Mouse (Mus musculus) liver, embryonic 12.5 days (tissue): ENCODE measurements around the gene Aknad1. TPM values are rescaled to one million over a fixed set of nuclear protein-coding genes. Genes with fewer than 3 reads are reported as not detected.

Source experiments
- ATAC-seq: fragments of 200-750 bp; cut with Nextera tagmentation; 2 replicates; pipeline ENCODE4 v1.8.0; 2017; ENCODE audit warnings: moderate number of reproducible peaks, mild to moderate bottlenecking, moderate library complexity
- H3K27ac ChIP-seq: fragments of 300-500 bp; sonication (generic); 2 replicates; pipeline ENCODE4 v1.5.1; 2016; ENCODE audit warnings: mild to moderate bottlenecking
- H3K27me3 ChIP-seq: fragments of 300-500 bp; sonication (generic); replicated peaks from 2 replicates; pipeline ENCODE4 v1.6.1; 2016; ENCODE audit warnings: mild to moderate bottlenecking, moderate library complexity
- H3K36me3 ChIP-seq: fragments of 300-500 bp; sonication (generic); 2 replicates; pipeline ENCODE4 v1.6.1; 2016; ENCODE audit warnings: mild to moderate bottlenecking, moderate library complexity
- H3K4me1 ChIP-seq: fragments of 300-500 bp; sonication (generic); 2 replicates; pipeline ENCODE4 v1.6.1; 2016
- H3K4me2 ChIP-seq: fragments of 300-500 bp; sonication (generic); 2 replicates; pipeline ENCODE4 v1.6.1; 2016; ENCODE audit warnings: mild to moderate bottlenecking, moderate library complexity
- H3K4me3 ChIP-seq: fragments of 300-500 bp; sonication (generic); 2 replicates; pipeline ENCODE4 v1.5.1; 2016; ENCODE audit warnings: mild to moderate bottlenecking, moderate library complexity
- H3K9ac ChIP-seq: fragments of 300-500 bp; sonication (generic); 2 replicates; pipeline ENCODE4 v1.6.1; 2016; ENCODE audit warnings: mild to moderate bottlenecking, moderate library complexity
- H3K9me3 ChIP-seq: fragments of 300-500 bp; sonication (generic); replicated peaks from 2 replicates; pipeline ENCODE4 v1.6.1; 2016; ENCODE audit warnings: mild to moderate bottlenecking, moderate library complexity
- WGBS: fragments of 180-500 bp; shearing (Covaris S2); methylation state at CpG from one replicate; pipeline ENCODE4 v1.1.7; 2016; ENCODE audit not compliant: insufficient replicate concordance; 5-methylcytosine and 5-hydroxymethylcytosine counted together
- polyA plus RNA-seq: library from polyadenylated mRNA; unstranded; fragments of >200 nt; fragmentation: Nextera tagmentation; extraction: Ambion mirVana; gene quantifications from 2 replicates; pipeline ENCODE4 v1.2.1, GENCODE M21; 2016

Aknad1 gene
- polyA plus RNA-seq, 1 experiment from 2014 or later, result 0.37 TPM

- peak; percentile 55 for ATAC-seq
- no peak overlapping the region for H3K9ac ChIP-seq
- peaks cover 65% of the 10 kb centered on the region for H3K4me1 ChIP-seq
- H3K4me3 ChIP-seq, result no peak overlapping the region
- no peaks in the 10 kb centered on the region for H3K36me3 ChIP-seq
- no peaks in the 10 kb centered on the region for H3K9me3 ChIP-seq
- 48% methylated on average over 1 of the region's 1 CpGs for WGBS
- H3K4me2 ChIP-seq, result peak overlapping the region; percentile 45
- H3K27me3 ChIP-seq, result 0 out of 2 replicates have a peak, but pooled peaks cover 10% of the 10 kb centered on the region
- H3K27ac ChIP-seq, result peak overlapping the region; percentile 66
Observed at GRCm38 (mm10) chr3:108754541-108754940, 15.1 kb downstream of the Aknad1 start.

DNA sequence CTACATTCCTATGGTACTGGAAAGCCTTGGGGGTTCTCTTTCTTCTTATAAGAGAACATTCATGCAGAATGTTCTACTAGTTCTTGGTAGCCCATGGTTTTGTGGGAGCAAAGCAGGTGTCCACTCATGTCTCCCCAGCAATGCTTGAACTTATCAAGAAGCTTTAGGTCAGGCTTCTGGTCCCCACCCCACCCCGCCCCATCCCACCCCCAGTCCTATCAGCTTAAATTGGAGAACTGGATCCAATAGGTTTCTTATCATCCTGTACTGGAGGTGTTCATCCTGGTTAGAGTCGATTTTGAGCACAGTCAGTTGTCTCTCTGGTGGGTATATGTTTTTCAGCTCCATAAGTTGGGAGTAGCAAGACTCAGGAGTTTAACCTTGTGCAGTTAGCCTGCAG is 16.1 kb downstream of the Aknad1 start:
- peak; percentile 71 for ATAC-seq
- peak overlapping the region; percentile 66 for H3K27ac ChIP-seq
- peaks cover 56% of the 10 kb centered on the region for H3K4me1 ChIP-seq
- WGBS, result 27% methylated on average over 2 of the region's 2 CpGs
- no peaks in the 10 kb centered on the region for H3K36me3 ChIP-seq
- peak overlapping the region; percentile 45 for H3K4me2 ChIP-seq
- H3K9me3 ChIP-seq, result no peaks in the 10 kb centered on the region
- no peak overlapping the region for H3K4me3 ChIP-seq
- H3K9ac ChIP-seq, result no peak overlapping the region
- H3K27me3 ChIP-seq, result 0 out of 2 replicates have a peak, but pooled peaks cover 10% of the 10 kb centered on the region

DNA sequence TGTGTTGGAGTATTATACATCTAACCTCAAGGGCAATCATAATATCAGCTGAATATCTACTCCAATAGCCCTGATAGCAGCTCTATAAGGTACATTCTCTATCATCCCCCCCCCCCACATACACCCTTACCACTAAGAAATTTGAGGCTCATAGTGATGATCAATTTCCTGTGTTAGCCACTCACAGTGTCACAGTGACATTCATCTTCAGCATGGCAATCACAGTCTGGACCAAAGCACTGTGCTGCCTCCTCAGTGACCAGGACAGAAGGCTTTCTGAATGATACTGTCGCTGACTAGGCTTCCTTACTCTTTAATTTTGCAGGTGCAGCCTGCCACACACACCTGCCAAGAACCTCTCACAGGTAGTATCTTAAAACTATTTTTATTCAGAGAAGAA is 16.7 kb downstream of the Aknad1 start:
- Histone ChIP-seq H3K27me3 (0 out of 2 replicates have a peak, but pooled peaks cover 10% of the 10 kb centered on the region), H3K4me1 (peaks cover 50% of the 10 kb centered on the region), H3K9ac (no peak overlapping the region), H3K9me3 (no peaks in the 10 kb centered on the region), H3K36me3 (no peaks in the 10 kb centered on the region), H3K27ac (peak overlapping the region; percentile 66), H3K4me3 (no peak overlapping the region), H3K4me2 (peak overlapping the region; percentile 45)
- WGBS, result 62% methylated on average over 1 of the region's 1 CpGs
- no peak for ATAC-seq

DNA sequence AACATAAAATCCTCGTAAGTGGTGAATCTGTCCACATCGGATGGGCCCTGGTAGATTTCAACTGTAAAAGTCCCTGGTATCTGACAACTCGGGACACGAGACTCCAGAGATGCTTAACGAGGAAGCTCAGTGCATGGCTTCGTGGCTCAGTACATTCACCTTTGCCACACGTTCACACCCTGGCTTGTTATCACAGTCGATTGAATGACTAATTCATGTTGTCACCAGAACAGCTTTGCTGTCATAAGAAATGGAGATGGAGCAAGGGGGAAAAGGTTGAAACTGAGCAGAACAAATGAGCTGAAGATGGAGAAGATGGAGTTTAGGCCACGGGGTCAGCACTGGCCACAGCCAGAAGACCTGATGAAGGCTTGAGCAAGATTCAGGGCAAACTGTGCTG is 18.1 kb downstream of the Aknad1 start:
- H3K4me1 ChIP-seq, result peaks cover 36% of the 10 kb centered on the region
- whole genome bisulfite sequencing, result 70% methylated on average over 9 of the region's 9 CpGs
- H3K9ac ChIP-seq, result no peak overlapping the region
- H3K27me3 ChIP-seq, result peaks cover 15% of the 10 kb centered on the region
- H3K4me3 ChIP-seq, result no peak overlapping the region
- ATAC-seq, result no peak
- H3K9me3 ChIP-seq, result no peaks in the 10 kb centered on the region
- no peak overlapping the region for H3K27ac ChIP-seq
- no peak overlapping the region for H3K4me2 ChIP-seq
- H3K36me3 ChIP-seq, result no peaks in the 10 kb centered on the region

GRCm38 (mm10) chr3:108759566-108760420 is 20.3 kb downstream of the Aknad1 start:
- H3K36me3 ChIP-seq, result no peaks in the 10 kb centered on the region
- no peak overlapping the region for H3K4me3 ChIP-seq
- no peaks in the 10 kb centered on the region for H3K9me3 ChIP-seq
- H3K27ac ChIP-seq, result no peak overlapping the region
- no peak overlapping the region for H3K4me2 ChIP-seq
- WGBS, result 80% methylated on average over 11 of the region's 11 CpGs
- H3K4me1 ChIP-seq, result peaks cover 21% of the 10 kb centered on the region
- ATAC-seq, result no peak
- peaks cover 21% of the 10 kb centered on the region for H3K27me3 ChIP-seq
- no peak overlapping the region for H3K9ac ChIP-seq

DNA sequence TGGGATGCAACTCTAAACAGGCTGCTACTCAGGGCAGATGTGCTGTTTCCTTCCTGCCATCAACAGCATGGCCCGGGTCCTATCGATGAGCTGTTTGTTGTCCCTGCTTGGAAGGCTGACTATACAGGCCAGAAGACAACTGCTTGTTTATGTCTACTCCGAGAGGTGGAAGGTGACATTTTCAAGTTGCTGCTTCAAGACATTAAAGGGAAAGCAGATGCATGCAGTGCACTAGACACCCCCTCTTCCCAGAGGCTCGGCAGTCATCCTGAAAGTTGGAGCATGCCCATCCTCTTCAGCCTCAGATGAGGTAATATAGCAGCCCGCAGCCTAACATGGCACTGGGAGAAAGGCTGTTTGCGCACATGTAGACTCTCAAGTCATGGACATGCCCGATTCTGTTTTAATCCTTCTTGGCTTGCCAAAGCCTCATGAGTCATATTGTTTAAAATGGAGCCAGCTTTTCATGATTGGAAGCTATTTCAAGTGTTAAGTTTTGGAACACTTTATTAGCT is 23.2 kb downstream of the Aknad1 start:
- Histone ChIP-seq H3K36me3 (no peaks in the 10 kb centered on the region), H3K27me3 (peaks cover 23% of the 10 kb centered on the region), H3K27ac (no peak overlapping the region), H3K9ac (no peak overlapping the region), H3K4me1 (no peaks in the 10 kb centered on the region), H3K4me3 (no peak overlapping the region), H3K9me3 (no peaks in the 10 kb centered on the region), H3K4me2 (no peak overlapping the region)
- WGBS, result 67% methylated on average over 7 of the region's 7 CpGs
- ATAC-seq, result no peak

DNA sequence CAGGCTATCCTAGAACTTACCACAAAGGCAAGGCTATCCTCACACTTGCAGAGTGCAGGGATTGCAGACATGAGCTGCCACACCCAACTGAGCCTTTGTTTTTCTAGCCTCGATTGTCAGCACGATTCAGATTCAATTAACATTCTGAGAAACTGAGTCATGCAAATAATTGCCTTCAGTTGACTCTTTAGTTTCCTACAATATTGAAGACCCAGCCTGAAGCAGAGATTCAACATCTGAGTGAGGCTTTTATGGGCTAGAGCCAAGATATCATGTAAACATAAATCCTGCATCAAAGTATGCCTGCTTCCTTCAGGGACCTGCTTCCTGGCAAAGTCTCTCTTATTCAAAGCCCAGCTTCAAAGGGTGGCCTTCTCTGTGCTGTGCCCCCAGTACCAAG is 24.2 kb downstream of the Aknad1 start:
- Histone ChIP-seq H3K27me3 (peaks cover 21% of the 10 kb centered on the region), H3K36me3 (no peaks in the 10 kb centered on the region), H3K27ac (no peak overlapping the region), H3K4me3 (no peak overlapping the region), H3K9ac (no peak overlapping the region), H3K9me3 (no peaks in the 10 kb centered on the region), H3K4me1 (no peaks in the 10 kb centered on the region), H3K4me2 (no peak overlapping the region)
- 70% methylated on average over 2 of the region's 2 CpGs for WGBS
- no peak for ATAC-seq

DNA sequence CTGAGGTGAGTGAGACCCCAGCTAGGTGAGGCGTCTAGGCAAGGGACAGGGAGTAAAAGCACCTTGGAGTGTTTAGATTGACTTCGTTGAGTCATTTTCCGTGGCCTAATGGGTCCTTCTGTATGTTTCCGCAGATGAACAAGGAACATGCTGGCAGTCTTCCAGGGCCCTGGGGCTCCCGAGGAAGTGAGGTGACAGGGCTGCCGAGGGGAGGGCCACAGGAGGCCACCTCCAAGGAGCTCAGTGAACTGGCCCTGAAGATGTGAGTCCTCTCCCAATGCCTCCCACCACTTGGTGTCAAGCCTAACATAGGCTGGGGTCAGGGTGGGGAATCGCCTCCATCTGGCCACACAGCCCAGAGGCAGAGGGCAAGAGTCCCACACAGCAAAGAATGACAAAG is 25.5 kb downstream of the Aknad1 start:
- Histone ChIP-seq H3K9me3 (no peaks in the 10 kb centered on the region), H3K9ac (no peak overlapping the region), H3K27me3 (peaks cover 23% of the 10 kb centered on the region), H3K4me1 (no peaks in the 10 kb centered on the region), H3K4me2 (no peak overlapping the region), H3K36me3 (no peaks in the 10 kb centered on the region), H3K27ac (no peak overlapping the region), H3K4me3 (no peak overlapping the region)
- WGBS, result 73% methylated on average over 7 of the region's 7 CpGs
- ATAC-seq, result no peak

GRCm38 (mm10) chr3:108765476-108765875 is 26.0 kb downstream of the Aknad1 start:
- Histone ChIP-seq H3K27me3 (peaks cover 23% of the 10 kb centered on the region), H3K9ac (no peak overlapping the region), H3K9me3 (no peaks in the 10 kb centered on the region), H3K36me3 (no peaks in the 10 kb centered on the region), H3K4me2 (no peak overlapping the region), H3K4me3 (no peak overlapping the region), H3K27ac (no peak overlapping the region), H3K4me1 (no peaks in the 10 kb centered on the region)
- ATAC-seq, result no peak
- 72% methylated on average over 7 of the region's 7 CpGs for WGBS

DNA sequence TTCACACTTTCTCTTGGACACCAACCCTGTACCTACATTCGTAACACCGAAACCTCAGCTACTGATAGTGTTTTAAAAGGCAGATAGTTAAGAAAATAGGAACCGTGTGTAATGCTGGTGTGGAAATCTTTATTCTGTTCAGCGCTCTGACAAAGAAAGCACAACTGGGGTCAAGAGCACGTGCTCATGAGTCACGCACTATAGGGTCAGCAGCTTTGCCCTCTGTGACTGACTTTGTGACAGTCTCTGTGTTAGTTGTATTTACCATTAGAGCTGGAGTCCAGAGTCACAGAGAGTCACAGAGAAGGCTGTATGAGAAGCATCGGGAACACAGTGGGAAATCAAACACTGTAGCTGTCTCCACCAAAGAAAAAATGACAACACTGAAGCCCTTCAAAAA is 27.5 kb downstream of the Aknad1 start:
- Histone ChIP-seq H3K9me3 (no peaks in the 10 kb centered on the region), H3K9ac (no peak overlapping the region), H3K4me2 (no peak overlapping the region), H3K27me3 (peaks cover 23% of the 10 kb centered on the region), H3K36me3 (no peaks in the 10 kb centered on the region), H3K27ac (no peak overlapping the region), H3K4me1 (no peaks in the 10 kb centered on the region), H3K4me3 (no peak overlapping the region)
- 74% methylated on average over 7 of the region's 7 CpGs for WGBS
- ATAC-seq, result no peak

GRCm38 (mm10) chr3:108767416-108767815 is 28.0 kb downstream of the Aknad1 start:
- Histone ChIP-seq H3K27me3 (peaks cover 20% of the 10 kb centered on the region), H3K4me2 (no peak overlapping the region), H3K27ac (no peak overlapping the region), H3K9me3 (no peaks in the 10 kb centered on the region), H3K4me3 (no peak overlapping the region), H3K36me3 (no peaks in the 10 kb centered on the region), H3K4me1 (no peaks in the 10 kb centered on the region), H3K9ac (no peak overlapping the region)
- 49% methylated on average over 10 of the region's 10 CpGs for WGBS
- ATAC-seq, result no peak

DNA sequence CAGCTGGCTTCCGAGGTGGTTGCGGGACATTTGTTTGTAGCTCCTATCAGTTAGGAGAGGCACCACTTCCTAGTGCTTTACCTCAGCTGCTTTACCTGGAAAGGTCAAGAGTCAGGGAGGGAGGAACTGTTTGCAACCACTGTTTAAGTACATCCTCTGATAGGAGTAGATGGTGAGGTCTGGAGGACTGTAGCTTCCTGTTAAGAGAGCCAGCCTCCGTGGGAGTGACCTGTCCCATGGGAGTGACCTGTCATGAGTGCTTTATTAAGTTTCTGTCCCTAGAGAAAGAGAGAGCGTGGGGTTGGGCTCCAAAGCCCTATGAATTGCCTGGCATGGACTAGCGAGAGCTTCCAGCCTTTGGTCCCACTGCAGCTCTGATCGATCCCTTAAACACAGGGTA is 30.1 kb downstream of the Aknad1 start:
- ATAC-seq, result no peak
- no peak overlapping the region for H3K27ac ChIP-seq
- WGBS, result 58% methylated on average over 6 of the region's 6 CpGs
- no peak overlapping the region for H3K9ac ChIP-seq
- H3K9me3 ChIP-seq, result no peaks in the 10 kb centered on the region
- no peak overlapping the region for H3K4me2 ChIP-seq
- H3K36me3 ChIP-seq, result no peaks in the 10 kb centered on the region
- H3K27me3 ChIP-seq, result peaks cover 18% of the 10 kb centered on the region
- no peak overlapping the region for H3K4me3 ChIP-seq
- 0 out of 2 replicates have a peak, but pooled peaks cover 4% of the 10 kb centered on the region for H3K4me1 ChIP-seq
